Mouse (Mus musculus) adrenal gland, postnatal 4 days (tissue): ENCODE results near the gene a. TPM values are rescaled to one million over a fixed set of nuclear protein-coding genes. Genes with fewer than 3 reads are reported as not detected.

ENCODE experiments used
- DNase-seq, 2 experiments: peaks; one replicate each; pipeline ENCODE4 v3.0.0; 2021 to 2022; ENCODE audit warnings: low spot score in 2 of 2, mixed read lengths in 2 of 2
- total RNA-seq, 2 experiments: library from RNA; stranded (reverse); gene quantifications; 2 replicates each; pipeline ENCODE4 v1.2.3; 2021

Gene a
- total RNA-seq, 2 experiments from 2014 or later = not detected

- no peak for DNase-seq
Measured at GRCm38 (mm10) chr2:155088264-155088663, 297.1 kb downstream of the a start.

- no peak for DNase-seq
Measured at GRCm38 (mm10) chr2:155090909-155091742, 299.9 kb downstream of the a start.

- no peak for DNase-seq
Measured at GRCm38 (mm10) chr2:155091743-155092075, 300.5 kb downstream of the a start.

GRCm38 (mm10) chr2:155093418-155093817 lies 302.2 kb downstream of the a start:
- DNase-seq = no peak

GRCm38 (mm10) chr2:155098720-155099380 lies 307.6 kb downstream of the a start:
- DNase-seq = no peak

GRCm38 (mm10) chr2:155099421-155099820 lies 308.2 kb downstream of the a start:
- no peak for DNase-seq

- DNase-seq = no peak
Measured at GRCm38 (mm10) chr2:155099994-155100795, 309.0 kb downstream of the a start.

Other genes with a start within 250 kb of the a start
- 1 to 10 TPM in 1 of 2 experiments, under 1 TPM in 1; 0.76 to 1.4 TPM for gene 1700003F12Rik, start 244.3 kb upstream of the a start, total RNA-seq
- under 1 TPM in 1 of 2 experiments, not detected in 1; 0.25 TPM for gene Actl10, start 239.6 kb upstream of the a start, total RNA-seq
- 1 to 10 TPM; 5.1 to 5.9 TPM for gene Necab3, start 232.5 kb upstream of the a start, total RNA-seq
- 10 to 100 TPM; 20.5 to 23.3 TPM for gene E2f1, start 221.5 kb upstream of the a start, total RNA-seq
- 10 to 100 TPM; 29.8 to 34.2 TPM for gene Pxmp4, start 187.7 kb upstream of the a start, total RNA-seq
- gene Zfp341, start 178.1 kb upstream of the a start, total RNA-seq = 1 to 10 TPM; 3.3 to 3.6 TPM
- gene 4930519P11Rik, start 178.0 kb upstream of the a start, total RNA-seq = 1 to 10 TPM in 1 of 2 experiments, under 1 TPM in 1; 0.71 to 1.3 TPM
- gene Chmp4b, start 139.7 kb upstream of the a start, total RNA-seq = 100 to 1,000 TPM; 214 to 228 TPM
- not detected for gene Gm14214, start 21.4 kb upstream of the a start, total RNA-seq
- 100 to 1,000 TPM; 216 to 223 TPM for gene Raly, start 306 bp upstream of the a start, total RNA-seq
- 100 to 1,000 TPM; 133 to 138 TPM for gene Eif2s2, start 101.5 kb downstream of the a start, total RNA-seq
- gene Gm14226, start 226.9 kb downstream of the a start, total RNA-seq = 10 to 100 TPM; 65.4 to 96.0 TPM